Mouse (Mus musculus) embryonic facial prominence, embryonic 12.5 days (tissue): ENCODE measurements around the gene Pde4b. TPM values are rescaled to one million over a fixed set of nuclear protein-coding genes. Genes with fewer than 3 reads are reported as not detected.

ENCODE experiments used
- ATAC-seq: fragments of 200-750 bp; cut with Nextera tagmentation; 2 replicates; pipeline ENCODE4 v1.8.0; 2017; ENCODE audit not compliant: insufficient number of reproducible peaks, insufficient read depth, low FRiP score, low TSS enrichment
- H3K27ac ChIP-seq: fragments of 300-500 bp; sonication (generic); 2 replicates; pipeline ENCODE4 v1.5.1; 2016; ENCODE audit warnings: mild to moderate bottlenecking
- H3K27me3 ChIP-seq: fragments of 300-500 bp; sonication (generic); 2 replicates; pipeline ENCODE4 v1.6.1; 2016; ENCODE audit warnings: mild to moderate bottlenecking, moderate library complexity
- H3K36me3 ChIP-seq: fragments of 300-500 bp; sonication (generic); 2 replicates; pipeline ENCODE4 v1.6.1; 2016; ENCODE audit warnings: mild to moderate bottlenecking
- H3K4me1 ChIP-seq: fragments of 300-500 bp; sonication (generic); 2 replicates; pipeline ENCODE4 v1.6.1; 2016
- H3K4me2 ChIP-seq: fragments of 300-500 bp; sonication (generic); replicated peaks from 2 replicates; pipeline ENCODE4 v1.6.1; 2016; ENCODE audit warnings: mild to moderate bottlenecking, moderate library complexity
- H3K4me3 ChIP-seq: fragments of 300-500 bp; sonication (generic); 2 replicates; pipeline ENCODE4 v1.5.1; 2016; ENCODE audit warnings: mild to moderate bottlenecking
- H3K9ac ChIP-seq: fragments of 300-500 bp; sonication (generic); 2 replicates; pipeline ENCODE4 v1.6.1; 2016; ENCODE audit warnings: mild to moderate bottlenecking, moderate library complexity
- H3K9me3 ChIP-seq: fragments of 300-500 bp; sonication (generic); 2 replicates; pipeline ENCODE4 v1.6.1; 2016; ENCODE audit warnings: mild to moderate bottlenecking, moderate library complexity
- WGBS: fragments of 180-500 bp; shearing (Covaris S2); methylation state at CpG from one replicate; pipeline ENCODE4 v1.1.7; 2016; 5-methylcytosine and 5-hydroxymethylcytosine counted together
- polyA plus RNA-seq: library from polyadenylated mRNA; unstranded; fragments of >200 nt; fragmentation: Nextera tagmentation; extraction: Ambion mirVana; gene quantifications from 2 replicates; pipeline ENCODE4 v1.2.1, GENCODE M21; 2016

The Pde4b gene
- polyA plus RNA-seq, 1 experiment from 2014 or later = 11.1 TPM

GRCm38 (mm10) chr4:102353641-102354403 lies 266.5 kb downstream of the Pde4b start:
- no peaks in the 10 kb centered on the region for H3K9me3 ChIP-seq
- H3K36me3 ChIP-seq = no peaks in the 10 kb centered on the region
- ATAC-seq = no peak
- 93% methylated on average over 3 of the region's 3 CpGs for WGBS
- H3K4me2 ChIP-seq = no peak overlapping the region
- H3K4me1 ChIP-seq = 0 out of 2 replicates have a peak, but pooled peaks cover 3% of the 10 kb centered on the region
- H3K27ac ChIP-seq = no peak overlapping the region
- no peak overlapping the region for H3K4me3 ChIP-seq
- H3K9ac ChIP-seq = no peak overlapping the region
- no peaks in the 10 kb centered on the region for H3K27me3 ChIP-seq

DNA sequence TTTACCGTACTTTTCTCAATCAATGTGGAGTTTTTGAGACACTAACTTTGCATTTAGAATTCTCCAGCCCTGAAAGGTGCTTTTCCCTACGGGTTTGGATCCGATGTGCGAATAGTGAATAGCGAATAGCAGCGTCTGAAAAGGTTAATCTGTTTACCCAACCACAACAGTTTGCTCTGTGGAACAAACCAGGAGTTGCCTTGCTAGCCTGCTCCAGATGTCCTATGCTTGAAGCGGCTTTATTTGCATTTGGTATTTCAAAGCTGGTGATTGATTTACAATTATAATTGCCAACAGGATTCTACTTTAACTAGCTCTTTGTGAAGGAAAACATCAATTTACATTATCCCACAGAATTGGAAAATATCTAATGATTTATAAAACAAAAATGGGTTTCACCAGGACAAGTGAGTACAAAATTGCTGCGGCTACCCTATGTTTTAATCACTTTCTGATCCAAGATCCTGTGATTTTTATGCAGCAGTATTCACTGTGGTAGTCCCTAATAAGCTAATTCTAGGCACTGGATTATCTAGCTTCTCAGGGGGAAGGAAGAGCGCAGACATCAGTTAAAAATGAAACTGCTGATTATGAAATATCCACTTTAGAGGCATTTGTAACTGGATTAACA lies 280.9 kb downstream of the Pde4b start:
- Histone ChIP-seq H3K4me3 (no peak overlapping the region), H3K27me3 (no peaks in the 10 kb centered on the region), H3K9ac (no peak overlapping the region), H3K4me1 (no peaks in the 10 kb centered on the region), H3K9me3 (no peaks in the 10 kb centered on the region), H3K36me3 (no peaks in the 10 kb centered on the region), H3K4me2 (no peak overlapping the region), H3K27ac (no peak overlapping the region)
- ATAC-seq = no peak
- WGBS = 50% methylated on average over 9 of the region's 9 CpGs

DNA sequence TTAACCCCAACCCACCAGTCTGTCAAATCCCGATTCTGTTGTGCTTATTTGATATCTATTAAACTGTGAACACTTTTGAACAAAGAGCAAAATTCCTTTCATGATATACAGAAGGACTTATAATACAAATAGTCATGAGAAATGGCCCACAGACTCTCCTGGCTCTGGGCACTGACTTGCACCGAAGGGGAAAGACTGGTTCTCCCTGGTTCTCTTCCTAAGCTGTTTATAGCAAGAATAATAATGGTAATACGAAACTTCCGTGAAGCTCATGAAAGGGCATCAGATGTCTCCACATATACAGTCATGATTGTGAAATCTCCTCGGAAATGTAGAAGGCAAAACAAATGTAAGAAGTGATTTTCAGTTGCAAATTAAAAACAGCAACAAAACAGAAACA lies 287.3 kb downstream of the Pde4b start:
- H3K36me3 ChIP-seq = no peaks in the 10 kb centered on the region
- H3K9ac ChIP-seq = no peak overlapping the region
- WGBS = 56% methylated on average over 5 of the region's 5 CpGs
- no peaks in the 10 kb centered on the region for H3K27me3 ChIP-seq
- no peaks in the 10 kb centered on the region for H3K9me3 ChIP-seq
- no peak overlapping the region for H3K27ac ChIP-seq
- no peak overlapping the region for H3K4me3 ChIP-seq
- no peak overlapping the region for H3K4me2 ChIP-seq
- ATAC-seq = no peak
- no peaks in the 10 kb centered on the region for H3K4me1 ChIP-seq

DNA sequence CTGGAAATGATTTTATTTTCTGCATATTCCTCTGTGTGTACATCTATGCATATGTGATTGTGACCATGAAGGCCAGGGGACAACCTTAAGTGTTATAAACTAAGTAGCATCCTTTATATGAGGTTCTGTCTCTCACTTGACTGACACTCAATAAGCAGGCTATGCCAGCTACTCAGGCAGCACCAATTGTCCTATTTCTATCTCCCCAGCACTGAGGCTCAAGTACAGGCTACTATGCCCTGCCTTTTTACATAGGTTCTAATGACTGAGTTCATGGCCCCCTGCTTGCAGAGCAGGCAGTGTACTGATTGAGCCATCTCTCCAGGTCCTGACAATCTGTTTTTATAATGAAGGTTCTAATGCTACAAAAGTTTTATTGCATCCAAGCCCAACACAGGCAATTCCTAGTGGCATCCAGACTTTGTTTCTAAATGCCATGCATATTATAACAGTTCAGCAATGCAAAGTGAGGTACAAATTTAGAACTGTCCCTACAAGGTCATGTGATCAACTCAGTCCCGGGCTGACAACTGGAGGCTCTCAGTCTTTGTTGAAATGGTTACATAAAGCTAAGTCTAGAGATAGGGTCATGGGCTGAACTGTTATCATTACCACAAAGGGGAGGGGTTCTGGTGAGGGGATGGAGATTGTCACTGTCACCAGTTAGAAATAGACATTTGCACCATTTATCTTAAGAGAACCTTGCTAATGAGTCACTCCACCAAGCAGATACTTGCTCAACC lies 295.6 kb downstream of the Pde4b start:
- no peak overlapping the region for H3K4me2 ChIP-seq
- H3K27ac ChIP-seq = no peak overlapping the region
- ATAC-seq = no peak
- H3K9ac ChIP-seq = no peak overlapping the region
- no peak overlapping the region for H3K4me3 ChIP-seq
- no peaks in the 10 kb centered on the region for H3K36me3 ChIP-seq
- no peaks in the 10 kb centered on the region for H3K4me1 ChIP-seq
- H3K9me3 ChIP-seq = no peaks in the 10 kb centered on the region
- no peaks in the 10 kb centered on the region for H3K27me3 ChIP-seq
- WGBS = 81% methylated on average over 1 of the region's 1 CpGs

GRCm38 (mm10) chr4:102393605-102394004 lies 306.3 kb downstream of the Pde4b start:
- ATAC-seq = no peak
- H3K36me3 ChIP-seq = no peaks in the 10 kb centered on the region
- H3K9me3 ChIP-seq = no peaks in the 10 kb centered on the region
- 68% methylated on average over 2 of the region's 2 CpGs for WGBS
- no peaks in the 10 kb centered on the region for H3K27me3 ChIP-seq
- no peak overlapping the region for H3K4me2 ChIP-seq
- H3K4me3 ChIP-seq = no peak overlapping the region
- H3K27ac ChIP-seq = no peak overlapping the region
- no peaks in the 10 kb centered on the region for H3K4me1 ChIP-seq
- H3K9ac ChIP-seq = no peak overlapping the region

DNA sequence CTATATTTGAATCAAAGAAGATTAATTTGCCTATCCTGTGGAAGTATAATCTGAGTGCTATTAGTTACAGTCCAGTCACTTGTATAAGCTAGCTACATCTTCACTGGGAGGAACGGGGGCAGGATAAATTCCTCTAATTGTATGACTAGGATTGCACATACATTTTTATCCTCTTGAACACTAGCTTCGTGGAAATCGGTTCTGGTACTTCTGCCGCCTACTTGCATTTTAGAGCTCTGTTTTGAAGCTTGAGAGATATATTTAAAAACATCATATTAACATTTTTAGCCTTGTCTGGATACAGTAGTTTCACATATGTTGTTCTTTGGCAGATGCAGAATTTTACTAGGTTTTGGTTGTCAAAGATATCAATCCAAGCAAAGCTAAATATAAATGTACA lies 310.0 kb downstream of the Pde4b start:
- Histone ChIP-seq H3K36me3 (no peaks in the 10 kb centered on the region), H3K4me3 (no peak overlapping the region), H3K27ac (no peak overlapping the region), H3K9me3 (no peaks in the 10 kb centered on the region), H3K9ac (no peak overlapping the region), H3K4me2 (no peak overlapping the region), H3K27me3 (no peaks in the 10 kb centered on the region), H3K4me1 (no peaks in the 10 kb centered on the region)
- WGBS = 92% methylated on average over 4 of the region's 4 CpGs
- ATAC-seq = no peak

GRCm38 (mm10) chr4:102398512-102398911 lies 311.2 kb downstream of the Pde4b start:
- no peak overlapping the region for H3K27ac ChIP-seq
- no peak for ATAC-seq
- no peak overlapping the region for H3K4me2 ChIP-seq
- 85% methylated on average over 1 of the region's 1 CpGs for WGBS
- H3K9me3 ChIP-seq = no peaks in the 10 kb centered on the region
- no peaks in the 10 kb centered on the region for H3K27me3 ChIP-seq
- no peak overlapping the region for H3K9ac ChIP-seq
- no peaks in the 10 kb centered on the region for H3K4me1 ChIP-seq
- H3K36me3 ChIP-seq = no peaks in the 10 kb centered on the region
- H3K4me3 ChIP-seq = no peak overlapping the region

DNA sequence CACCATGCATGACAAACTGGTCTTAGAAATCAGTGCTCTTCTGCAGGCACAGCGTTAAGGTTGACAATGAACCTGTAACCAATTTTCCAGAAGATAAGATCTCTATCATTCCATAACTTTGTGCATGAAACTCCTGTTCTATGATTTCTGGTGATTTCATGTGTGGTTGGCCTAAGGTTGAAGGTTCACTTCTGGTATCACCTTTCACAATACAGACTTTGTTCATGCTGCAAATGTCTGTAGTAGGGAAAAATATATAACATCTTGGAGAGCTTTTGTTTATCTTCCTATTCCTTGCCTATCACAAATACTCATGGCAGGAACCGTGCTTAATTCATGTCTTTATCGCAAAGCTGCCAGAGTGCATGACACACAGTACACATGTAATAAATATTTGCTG lies 319.5 kb downstream of the Pde4b start:
- H3K36me3 ChIP-seq = no peaks in the 10 kb centered on the region
- no peaks in the 10 kb centered on the region for H3K27me3 ChIP-seq
- H3K4me3 ChIP-seq = no peak overlapping the region

DNA sequence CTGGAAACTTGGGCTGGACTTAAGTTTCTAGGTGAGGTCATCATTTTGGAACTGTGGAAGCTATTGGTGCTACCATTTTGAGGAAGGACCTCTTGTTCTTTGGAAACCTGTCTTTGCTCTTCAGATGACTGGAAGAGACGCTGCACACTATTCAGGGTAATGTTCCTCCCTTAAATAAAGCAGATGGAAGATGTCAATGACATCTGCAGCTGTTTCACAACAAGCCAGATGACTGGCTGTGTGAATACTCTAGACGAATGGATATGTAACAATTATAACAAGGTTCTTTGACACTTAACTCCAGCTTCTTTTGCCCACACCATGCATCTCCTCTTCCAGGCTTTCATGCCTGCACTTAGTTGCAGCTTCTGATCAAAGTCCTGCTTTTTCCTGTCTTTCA lies 320.8 kb downstream of the Pde4b start:
- 67% methylated on average over 2 of the region's 2 CpGs for WGBS
- Histone ChIP-seq H3K9ac (no peak overlapping the region), H3K9me3 (no peaks in the 10 kb centered on the region), H3K27me3 (no peaks in the 10 kb centered on the region), H3K27ac (no peak overlapping the region), H3K4me1 (no peaks in the 10 kb centered on the region), H3K4me3 (no peak overlapping the region), H3K4me2 (no peak overlapping the region), H3K36me3 (no peaks in the 10 kb centered on the region)
- no peak for ATAC-seq

More for the DNA sequence above, 319.5 kb downstream of the Pde4b start:
- no peak overlapping the region for H3K4me2 ChIP-seq
- H3K9ac ChIP-seq = no peak overlapping the region
- 55% methylated on average over 3 of the region's 3 CpGs for WGBS
- H3K27ac ChIP-seq = no peak overlapping the region
- no peaks in the 10 kb centered on the region for H3K4me1 ChIP-seq
- no peaks in the 10 kb centered on the region for H3K9me3 ChIP-seq
- no peak for ATAC-seq

- Histone ChIP-seq H3K9ac (no peak overlapping the region), H3K4me3 (no peak overlapping the region), H3K27me3 (no peaks in the 10 kb centered on the region), H3K27ac (no peak overlapping the region), H3K36me3 (no peaks in the 10 kb centered on the region), H3K4me1 (no peaks in the 10 kb centered on the region), H3K4me2 (no peak overlapping the region), H3K9me3 (no peaks in the 10 kb centered on the region)
- WGBS = 43% methylated on average over 4 of the region's 4 CpGs
- ATAC-seq = no peak
Observed at GRCm38 (mm10) chr4:102408938-102409337, 321.6 kb downstream of the Pde4b start.

DNA sequence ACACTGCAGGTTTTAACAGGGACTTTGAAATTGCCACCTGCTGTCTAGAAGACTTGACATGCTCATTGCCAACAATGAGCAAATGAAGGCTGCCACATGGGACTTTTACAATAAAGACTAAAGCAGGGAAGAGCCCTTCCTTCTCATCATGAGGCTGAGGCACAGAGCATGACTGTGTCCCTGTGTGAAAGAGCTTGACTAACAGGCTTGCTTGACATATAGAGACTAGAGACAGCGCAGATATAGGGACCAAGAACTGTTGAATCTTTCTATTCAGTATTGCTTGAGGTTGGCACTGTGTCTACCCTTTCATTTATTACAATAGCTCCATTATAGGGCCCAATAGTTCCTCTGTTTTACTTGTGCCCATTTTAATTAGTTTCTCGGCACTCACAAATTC lies 325.8 kb downstream of the Pde4b start:
- 59% methylated on average over 2 of the region's 2 CpGs for WGBS
- Histone ChIP-seq H3K4me1 (no peaks in the 10 kb centered on the region), H3K36me3 (no peaks in the 10 kb centered on the region), H3K27ac (no peak overlapping the region), H3K9ac (no peak overlapping the region), H3K4me3 (no peak overlapping the region), H3K27me3 (no peaks in the 10 kb centered on the region), H3K9me3 (no peaks in the 10 kb centered on the region), H3K4me2 (no peak overlapping the region)
- ATAC-seq = no peak

DNA sequence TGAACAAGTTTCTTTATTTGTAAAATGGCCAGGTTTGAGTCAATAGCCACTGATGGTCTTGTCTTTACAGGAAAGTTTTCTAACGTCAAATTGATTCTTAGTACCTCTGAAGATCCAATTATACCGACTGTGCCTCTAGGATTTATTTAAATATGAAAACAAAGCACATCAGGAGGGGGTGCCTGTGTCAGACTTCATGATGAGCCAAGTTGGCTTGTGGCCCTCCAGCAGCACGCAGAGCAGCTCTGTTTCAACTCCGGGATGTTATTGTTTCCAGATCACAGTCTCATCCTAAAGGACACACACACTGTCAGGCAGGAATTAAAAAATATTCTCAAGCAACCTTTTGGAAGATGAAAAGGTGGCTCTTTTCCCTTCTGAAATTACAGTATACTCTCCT lies 326.5 kb downstream of the Pde4b start:
- 40% methylated on average over 4 of the region's 4 CpGs for WGBS
- no peak for ATAC-seq
- no peak overlapping the region for H3K4me2 ChIP-seq
- no peak overlapping the region for H3K4me3 ChIP-seq
- H3K36me3 ChIP-seq = no peaks in the 10 kb centered on the region
- no peak overlapping the region for H3K9ac ChIP-seq
- no peaks in the 10 kb centered on the region for H3K27me3 ChIP-seq
- no peaks in the 10 kb centered on the region for H3K9me3 ChIP-seq
- H3K4me1 ChIP-seq = no peaks in the 10 kb centered on the region
- no peak overlapping the region for H3K27ac ChIP-seq
